Mouse (Mus musculus) right cerebral cortex, postnatal 25 days (tissue): Measurements from ENCODE around the gene Exoc3l4.

Source experiments
- DNase-seq: peaks from one replicate; pipeline ENCODE4 v3.0.0; 2022

The Exoc3l4 gene

DNA sequence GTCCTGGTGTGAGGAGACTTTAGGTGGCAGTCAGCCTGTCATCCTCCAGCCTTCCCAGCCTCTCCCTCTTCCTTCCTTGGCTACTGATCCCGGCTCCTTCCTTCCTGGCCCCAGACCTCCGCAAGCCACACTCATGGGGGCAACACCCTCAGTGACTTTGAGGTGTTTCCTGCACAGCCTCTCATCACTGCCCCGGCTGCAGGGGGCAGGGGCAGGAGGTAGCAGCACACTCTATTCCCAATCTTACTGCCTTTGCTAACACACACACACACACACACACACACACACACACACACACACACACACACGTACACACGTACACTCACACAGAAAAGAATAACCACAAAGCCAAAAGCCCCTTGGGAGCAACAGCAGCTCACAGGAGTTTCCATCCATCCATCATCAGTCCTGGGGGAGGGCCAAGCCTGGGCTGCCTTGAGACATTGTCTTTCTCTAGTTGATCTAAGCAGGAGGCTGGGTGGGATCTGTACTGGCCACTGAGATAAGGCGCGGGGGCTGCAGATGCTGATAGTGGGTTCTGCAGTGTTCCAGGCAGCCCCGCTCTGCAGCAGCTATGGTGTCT, 18.0 kb downstream of the Exoc3l4 start:
- no peak for DNase-seq

DNA sequence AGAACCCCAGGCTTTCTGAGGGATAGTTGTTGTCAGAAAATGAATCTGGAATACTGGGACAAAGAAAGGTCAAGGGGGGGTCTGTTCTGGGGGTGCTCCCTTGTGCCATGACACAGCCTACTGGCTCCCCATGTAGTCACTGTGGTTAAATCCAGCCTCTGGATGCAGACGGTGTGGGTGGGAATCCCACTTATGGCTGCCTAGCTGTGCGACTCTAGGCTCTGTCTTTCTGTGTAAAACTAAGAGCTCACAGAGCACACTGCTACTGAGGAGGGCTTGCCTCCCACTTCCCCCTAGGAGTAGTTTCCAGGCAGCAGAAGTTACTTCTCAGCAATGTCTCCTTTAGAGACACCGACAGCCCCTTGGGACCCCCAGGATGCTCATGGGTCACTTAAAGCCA, 19.4 kb downstream of the Exoc3l4 start:
- no peak for DNase-seq

DNA sequence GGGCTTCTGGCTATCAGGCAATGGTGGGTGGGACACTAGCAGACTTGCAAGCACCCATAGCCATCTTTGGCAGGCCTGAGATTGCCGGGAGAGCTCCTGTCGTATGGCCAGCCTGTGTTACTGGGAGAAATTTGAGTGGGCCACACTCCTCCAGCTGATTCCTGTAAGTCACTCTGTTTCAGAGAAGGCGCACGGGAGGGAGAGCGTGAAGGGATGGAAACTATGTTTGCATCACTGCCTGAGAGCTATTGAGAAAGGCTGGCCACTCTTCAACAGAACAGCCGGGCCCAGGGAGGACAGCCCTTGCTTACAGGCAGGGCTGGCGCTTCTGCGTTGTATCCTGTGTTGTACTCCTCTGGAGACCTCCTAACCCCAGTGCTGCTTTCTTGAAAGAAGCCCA, 19.8 kb downstream of the Exoc3l4 start:
- DNase-seq, result peak; percentile 38

DNA sequence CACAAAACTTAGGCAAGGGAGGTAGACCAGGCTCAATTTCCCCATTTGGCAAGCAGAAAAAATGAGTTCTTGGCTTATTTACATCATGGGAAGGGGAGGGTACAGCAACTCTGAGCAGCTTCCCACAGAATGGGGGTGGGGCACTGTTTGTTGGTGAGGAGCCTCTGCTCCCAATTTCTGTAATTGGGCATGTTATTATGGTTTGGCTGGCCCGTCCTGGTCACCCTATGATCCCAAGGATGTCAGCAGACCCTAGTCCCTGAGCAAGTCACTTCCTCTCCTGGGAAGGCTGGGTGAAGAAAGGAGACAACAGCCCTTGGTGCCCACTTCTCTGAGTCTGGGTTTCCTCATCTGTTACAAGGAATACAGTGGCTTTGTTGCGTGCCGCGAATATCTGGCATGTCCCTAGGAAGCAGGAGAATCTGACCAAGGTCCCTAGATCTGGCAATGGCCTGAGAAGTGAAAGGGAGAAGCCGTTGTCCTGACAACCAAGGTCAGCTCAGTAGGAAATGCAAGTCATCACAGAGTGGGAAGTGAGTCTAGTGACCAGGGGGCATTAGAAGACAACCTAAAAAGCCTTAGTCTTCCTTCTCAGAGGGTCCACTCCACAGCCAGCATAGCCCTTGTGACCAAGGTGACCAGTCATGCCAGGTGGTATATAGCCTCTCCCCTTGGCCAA, 20.5 kb downstream of the Exoc3l4 start:
- no peak for DNase-seq

DNA sequence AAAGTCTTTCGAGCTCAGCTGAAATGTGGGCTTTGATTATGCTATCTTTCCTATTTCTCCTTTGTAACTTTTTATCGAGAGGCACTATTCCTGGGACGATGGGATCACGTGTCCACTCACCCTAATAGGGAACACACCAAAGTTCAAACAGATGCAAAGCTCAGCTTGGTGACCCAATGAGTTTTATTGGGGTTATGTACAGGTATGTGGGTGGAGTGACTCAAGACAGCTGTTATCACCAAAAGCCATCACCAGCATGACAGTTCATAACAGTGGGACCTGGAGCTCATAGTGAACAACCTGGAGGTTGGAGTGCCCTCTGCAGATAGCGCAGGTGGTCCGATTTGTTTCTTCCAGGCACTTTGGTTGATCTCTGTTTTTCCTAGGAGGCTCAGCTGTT, 22.0 kb downstream of the Exoc3l4 start:
- no peak for DNase-seq

DNA sequence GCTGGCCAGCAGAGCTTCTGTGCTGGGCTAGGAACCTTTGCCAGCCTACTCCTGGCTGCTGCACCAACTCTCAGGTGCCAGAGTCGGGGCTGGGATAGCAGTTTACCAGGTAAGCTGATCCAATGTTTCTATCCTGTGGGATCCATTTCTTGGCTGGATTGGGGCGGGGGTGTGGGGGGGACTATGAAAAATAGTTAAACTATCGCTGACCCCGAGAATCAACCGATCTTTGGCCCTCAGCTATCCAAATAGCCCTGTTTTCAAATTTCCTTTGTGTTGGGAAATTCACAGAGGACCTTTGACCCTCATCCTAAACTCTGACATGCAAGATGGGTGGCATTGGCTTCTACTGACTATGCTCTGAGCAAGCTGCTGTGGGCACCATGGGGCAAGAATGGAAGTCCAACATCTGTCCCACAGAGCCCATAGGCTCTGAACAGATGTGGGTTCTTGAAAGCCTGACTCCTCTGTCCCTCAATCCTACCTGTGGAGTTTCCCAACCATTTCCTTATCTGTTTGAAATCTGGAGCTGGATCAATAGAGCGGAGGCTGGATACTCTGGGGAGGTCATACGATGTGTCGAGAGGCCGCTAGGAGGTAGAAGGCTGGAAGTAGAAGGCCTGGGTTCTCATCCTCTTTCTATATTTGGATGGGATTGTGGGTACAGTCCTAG, 24.0 kb downstream of the Exoc3l4 start:
- DNase-seq, result no peak

DNA sequence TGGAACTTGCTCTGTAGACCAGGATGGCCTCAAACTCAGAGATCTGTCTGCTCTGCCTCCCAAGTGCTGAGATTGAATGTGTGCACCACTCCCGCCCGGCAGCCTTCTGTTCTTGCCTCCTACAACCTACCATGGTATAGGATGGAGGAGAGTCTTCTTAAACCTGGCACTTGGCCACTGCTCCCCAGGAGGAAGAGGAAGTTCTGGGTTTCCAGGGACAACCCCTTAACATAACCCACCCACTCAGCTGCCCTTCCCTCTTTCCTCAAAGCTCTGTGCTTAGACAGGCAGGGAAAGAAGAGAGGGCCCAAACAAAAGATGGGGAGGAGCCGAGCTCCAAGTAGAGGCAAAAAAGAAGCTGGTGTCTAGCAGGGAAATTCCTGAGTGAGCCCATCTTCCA, 24.7 kb downstream of the Exoc3l4 start:
- DNase-seq, result peak; percentile 28

DNA sequence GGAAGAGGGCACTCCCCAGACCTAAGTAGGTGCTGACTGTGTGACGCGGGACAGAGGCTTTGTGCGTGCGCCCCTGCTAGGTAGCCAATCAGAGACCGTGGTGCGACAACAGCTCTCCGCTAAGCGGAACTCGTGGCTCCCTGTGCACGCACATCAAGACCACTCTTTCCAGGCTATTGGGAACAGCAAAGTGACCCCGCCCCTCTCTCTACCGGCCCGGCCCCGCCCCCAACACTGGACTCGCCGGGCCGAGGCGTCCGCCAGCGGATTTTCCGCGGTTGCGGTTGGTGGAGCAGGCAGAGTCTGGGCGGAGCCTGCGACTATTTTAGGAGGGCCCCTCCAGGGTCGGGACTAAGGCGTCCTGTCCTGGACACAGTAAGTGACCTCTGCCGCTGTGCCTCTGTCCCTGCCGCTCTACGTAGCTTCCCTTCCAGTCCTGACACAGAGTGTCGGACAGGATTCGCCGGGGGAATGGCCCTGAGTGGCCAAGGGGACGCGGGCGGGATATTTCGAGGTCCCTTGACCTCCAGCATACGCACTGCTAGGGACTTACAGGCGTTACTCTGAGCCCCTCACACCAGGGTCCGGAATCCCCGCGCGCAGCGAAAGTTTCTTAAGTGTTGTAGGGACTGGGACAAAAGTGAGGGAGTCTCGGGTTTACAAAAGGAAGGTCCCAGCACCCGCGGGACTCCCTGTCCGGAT, 25.6 kb downstream of the Exoc3l4 start, which contains the start of gene Tnfaip2:
Tnfaip2 (plus strand) TSS at position 161 of the 702 bp plus-strand sequence.
- DNase-seq, result peak; percentile 24

DNA sequence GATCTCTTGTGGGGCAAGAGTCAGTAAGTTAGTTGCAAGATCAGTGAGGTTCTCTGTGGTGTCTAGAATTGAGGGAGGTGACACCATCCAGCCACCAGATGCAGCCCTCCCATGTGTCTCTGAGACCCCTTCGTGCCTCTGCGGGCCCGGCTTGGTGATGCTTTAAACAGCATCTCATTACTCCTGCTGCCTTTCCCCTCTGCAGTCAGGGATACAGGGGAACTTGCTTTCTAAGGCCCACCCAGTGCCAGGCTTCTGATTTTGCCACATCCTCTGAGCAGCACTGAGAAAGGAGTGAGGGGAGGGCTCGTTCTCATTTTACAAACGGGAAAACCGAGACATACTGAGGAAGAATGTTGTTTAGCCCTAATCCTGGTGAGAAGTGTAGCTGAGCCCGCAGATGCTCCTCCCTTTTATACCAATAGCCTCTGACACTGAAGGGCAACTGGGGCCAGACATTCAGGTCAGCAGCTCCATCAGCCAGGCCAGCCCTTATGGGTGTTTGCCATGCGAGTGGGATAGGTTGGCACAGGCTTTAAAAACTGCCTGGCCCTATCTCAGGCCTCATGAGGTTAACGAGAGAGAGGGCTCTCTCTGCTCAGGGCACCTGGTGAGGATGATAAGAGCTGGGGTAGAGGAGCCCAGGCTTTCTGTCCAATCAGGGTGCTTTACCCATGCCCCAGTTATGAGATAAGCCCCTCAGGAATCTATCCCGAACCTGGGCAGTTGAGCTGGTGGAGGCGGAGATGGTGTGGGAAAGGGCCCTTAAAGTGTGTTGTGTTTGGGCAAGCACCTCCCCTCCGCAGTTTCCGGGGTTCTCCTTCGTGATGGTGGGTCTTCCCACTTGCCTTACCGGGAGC, 26.4 kb downstream of the Exoc3l4 start:
- no peak for DNase-seq

DNA sequence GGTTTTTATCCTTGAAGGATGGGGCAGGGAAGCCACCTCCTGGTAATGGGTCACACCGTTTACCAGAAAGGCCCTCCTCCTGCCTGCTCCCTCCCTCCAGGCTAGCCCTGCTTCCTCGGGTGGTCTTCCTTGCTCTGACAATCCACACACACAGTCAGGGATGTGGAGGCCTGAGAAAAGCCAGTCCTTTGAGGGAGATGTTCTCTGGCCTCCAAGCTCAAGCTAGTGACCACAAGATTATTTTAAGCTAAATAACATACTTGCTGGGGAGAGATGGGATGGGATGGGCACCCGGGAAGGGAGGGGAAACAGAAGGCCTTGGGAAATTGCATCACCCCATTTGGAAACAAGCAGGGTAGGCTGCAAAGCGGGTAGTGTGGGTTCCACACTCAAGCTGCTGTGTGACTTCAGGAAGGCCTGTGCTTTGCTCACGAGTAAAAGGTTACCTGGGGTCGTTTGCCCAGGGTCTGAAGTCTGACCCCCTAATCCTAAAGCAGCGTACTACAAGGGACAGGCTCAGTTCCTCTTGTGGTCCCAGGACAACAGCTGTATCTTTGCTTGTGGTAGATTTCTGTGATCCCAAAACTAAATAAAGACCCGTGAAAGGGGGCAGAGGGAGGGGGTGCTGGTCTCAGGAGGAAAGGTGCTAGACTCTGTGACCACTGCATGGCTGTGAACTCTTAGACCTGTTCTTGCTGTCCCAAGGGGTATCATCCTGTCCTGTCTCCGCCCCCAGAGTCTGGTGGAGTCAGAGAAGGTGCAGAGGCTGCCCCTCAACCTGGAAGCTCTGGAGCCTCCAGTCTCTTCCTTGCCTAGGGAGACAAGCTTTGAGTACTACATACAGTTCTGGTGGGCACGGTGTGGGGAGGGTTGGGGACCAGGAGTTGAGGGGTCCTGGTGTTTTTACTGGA, 27.4 kb downstream of the Exoc3l4 start:
- DNase-seq, result no peak

DNA sequence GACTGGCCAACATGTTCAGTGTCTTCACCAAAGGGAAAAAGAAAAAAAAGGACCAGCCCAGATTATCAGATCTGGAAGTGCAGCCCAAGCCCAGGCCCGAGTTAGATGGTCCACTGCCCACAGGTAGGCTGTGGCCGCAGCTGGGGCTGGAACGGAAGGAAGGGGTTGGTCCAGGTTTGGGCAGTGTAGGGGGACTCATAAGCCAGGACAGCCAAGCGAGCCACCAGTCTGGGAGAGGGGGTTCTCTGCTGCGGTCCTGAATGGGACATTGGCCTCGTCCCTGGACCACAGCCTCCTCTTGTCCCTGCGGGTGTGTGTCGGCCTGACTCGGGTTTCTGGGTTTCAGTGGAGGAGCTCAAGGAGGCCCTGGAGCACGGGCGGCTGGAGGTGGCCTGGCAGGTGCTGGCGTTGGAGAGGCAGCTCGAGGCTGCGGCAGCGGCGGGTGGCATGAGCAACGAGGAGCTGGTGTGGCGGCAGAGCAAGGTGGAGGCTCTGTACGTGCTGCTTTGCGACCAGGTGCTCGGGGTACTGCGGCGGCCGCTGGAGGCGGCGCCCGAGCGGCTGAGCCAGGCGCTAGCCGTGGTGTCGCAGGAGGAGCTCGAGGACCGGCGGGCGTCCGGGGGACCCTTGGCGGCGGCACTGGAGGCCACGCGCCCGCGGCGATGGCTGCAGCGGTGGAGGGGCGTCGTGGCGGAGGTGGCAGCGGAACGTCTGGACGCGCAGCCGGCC, 28.5 kb downstream of the Exoc3l4 start:
- no peak for DNase-seq

DNA sequence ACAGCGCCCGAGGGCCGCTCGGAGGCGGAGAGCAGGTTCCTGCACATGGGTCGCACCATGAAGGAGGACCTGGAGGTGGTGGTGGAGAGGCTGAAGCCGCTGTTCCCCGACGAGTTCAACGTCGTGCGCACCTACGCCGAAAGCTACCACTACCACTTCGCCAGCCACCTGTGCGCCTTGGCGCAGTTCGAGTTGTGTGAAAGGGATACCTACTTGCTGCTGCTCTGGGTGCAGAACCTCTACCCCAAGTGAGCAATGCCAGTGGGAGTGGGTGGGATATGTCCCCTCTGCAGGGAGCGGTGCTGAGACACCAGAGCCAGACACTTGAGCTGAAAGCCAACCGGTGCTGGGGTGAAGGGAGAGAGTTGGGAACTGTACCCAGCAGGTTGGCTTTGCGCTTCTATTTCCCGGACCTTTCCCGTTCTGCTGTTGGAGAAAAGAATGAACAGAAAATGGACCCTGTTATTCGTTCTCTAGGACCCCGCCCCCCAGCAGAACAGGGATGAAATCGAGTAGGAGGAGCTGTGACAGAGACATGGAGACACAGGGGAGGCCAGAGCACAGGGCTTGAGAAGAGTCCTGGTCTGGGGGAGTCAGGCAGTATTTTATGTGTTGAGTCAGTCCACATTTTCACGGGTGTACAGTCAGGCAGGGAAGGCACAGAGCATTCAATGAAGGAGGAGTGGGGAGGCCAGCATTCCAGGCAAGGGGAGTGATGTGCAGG, 29.2 kb downstream of the Exoc3l4 start:
- no peak for DNase-seq

DNA sequence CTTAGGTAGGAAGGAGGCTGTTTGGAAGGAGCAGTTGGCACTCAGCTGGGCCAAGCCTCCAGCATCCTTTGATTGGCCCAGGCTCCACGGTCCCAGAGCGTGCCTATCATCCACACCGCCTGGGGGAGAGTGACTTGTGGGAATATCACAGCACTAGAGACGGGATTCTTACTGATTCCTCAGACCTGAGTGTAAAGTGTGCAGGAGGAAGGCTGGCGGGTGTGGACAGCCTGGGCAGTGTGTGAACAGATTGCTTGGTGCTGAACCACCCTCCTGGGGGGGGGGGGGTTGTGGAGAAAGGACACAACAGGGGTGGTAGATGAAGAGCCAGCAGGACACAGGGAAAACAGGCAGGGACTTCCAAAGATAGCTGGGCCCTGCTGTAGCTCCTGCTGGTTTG, 29.9 kb downstream of the Exoc3l4 start:
- no peak for DNase-seq

DNA sequence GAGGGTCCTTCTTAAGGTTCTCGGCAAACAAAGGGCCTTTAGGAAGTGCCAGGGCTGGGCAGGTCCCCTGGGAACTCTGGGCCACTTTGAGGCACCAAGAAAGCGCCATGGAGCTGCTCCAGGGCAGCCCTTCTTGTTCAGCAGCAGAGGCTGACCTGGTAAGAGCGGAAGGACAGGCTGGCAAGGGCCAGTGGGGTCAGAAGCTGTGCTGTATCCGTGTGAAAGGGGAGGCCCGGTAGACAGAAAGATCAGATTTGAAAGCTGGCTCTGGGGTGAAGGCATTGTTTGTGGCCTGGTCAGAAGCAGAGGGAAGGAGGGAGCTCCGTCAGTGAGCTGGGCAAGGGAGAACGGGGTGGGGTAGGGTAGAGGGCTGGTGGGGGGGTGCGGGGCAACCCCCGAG, 30.5 kb downstream of the Exoc3l4 start:
- no peak for DNase-seq

DNA sequence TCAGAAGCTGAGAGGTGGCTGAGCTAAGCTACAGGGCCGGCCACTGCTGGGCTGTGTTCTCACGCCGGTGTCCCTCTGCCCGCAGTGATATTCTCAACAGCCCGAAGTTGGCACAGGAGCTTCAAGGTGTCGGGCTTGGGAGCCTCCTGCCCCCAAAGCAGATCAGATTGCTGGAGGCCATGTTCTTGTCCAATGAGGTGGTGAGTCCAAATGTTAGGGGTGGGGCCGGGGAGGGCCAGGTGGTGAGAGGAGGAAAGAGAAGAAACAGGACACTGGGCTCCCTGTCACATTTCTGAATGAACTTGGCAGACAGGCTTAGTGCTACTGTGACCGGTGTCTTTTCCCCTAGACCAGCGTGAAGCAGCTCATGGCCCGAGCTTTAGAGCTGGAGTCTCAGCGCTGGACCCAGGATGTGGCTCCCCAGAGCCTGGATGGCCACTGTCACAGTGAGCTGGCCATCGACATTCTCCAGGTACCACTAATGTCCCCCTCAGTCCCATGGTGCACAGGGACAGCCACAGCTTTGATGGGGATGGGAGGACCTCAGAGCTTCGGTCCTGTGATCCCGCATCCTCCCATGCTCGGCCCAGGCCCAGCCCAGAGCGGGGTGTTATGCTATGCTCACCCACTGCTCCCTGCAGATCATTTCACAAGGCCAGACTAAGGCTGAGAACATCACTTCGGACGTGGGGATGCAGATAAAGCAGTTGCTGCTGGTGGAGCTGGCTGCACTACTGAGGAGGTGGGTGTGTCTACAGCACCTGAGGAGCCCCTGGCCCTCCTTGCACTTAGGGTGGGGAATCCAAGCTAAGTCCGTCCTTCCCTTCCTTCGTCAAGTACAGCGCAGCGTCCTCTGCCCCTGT, 31.3 kb downstream of the Exoc3l4 start:
- no peak for DNase-seq

DNA sequence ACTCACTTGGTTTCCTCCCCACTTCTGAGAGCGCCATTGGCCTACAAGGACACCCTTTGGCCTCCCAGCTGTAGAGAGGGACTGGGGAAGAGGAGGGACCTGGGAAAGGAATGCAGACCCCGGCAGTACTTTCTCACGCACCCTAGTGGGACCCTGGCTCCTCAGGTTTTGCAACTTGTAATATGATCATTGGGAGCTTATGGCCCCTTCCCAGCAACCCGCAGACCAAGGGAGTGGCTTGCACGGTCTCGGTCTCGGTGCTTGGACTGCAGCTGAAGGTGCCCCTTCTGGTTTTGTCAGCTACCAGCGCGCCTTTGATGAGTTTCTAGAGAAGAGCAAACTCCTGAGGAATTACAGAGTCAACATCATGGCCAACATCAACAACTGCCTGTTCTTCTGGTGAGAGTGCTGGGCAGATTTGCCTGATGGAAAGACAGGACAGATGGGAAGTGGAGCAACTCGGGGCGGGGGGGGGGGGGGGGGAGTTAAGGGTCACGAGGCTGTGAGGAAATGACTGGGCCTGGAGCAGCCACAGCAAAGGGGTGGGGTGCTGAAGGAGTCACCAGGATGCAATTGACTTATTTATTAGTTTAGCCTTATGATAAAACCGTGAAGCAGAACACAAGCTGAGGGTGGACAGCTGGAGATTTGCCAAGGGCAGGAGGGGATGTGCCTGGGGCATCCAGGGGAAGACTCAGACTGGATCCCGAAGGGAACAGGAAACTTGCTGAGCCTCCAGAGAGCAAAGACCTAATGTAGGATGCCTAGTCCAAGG, 32.3 kb downstream of the Exoc3l4 start:
- DNase-seq, result no peak

DNA sequence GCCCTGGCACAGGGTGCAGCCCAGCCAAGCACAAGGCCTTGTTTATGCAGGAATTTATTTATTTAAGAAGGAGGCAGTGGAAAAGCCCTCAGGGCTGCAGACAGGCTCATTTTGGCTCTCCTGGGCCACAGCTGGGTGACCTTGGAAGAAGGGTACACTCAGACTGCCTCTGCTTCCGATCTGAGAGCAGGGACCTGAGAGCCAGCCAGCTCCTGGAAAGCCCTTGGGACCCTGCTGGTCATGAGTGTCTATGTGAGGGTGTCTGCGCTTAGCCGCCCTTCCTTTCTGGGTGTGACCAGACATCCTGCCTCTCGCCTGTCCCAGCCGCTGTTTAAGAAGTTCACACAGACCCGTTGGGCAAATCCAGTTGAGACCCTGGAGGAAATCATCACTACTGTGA, 33.5 kb downstream of the Exoc3l4 start:
- no peak for DNase-seq

DNA sequence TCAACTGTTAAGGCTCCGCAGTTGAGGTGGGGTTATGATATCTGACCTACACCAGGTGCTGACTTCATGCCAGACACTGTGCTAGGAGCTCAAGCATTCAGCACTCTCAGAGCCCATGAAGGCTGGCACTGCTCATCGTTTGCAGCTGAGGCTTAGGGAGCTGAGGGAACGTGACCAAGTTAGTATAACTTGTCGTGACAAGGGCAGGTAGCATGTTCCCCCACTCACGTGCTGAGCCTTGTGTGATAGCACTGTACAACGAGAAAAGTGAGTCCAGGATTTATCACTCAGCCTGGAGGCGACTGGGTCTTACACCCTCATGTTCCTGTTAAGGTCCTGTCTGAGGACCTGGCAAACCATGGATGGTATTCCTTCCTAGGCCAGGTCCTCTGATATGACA, 34.7 kb downstream of the Exoc3l4 start:
- no peak for DNase-seq
